In the genomic region with DNA sequence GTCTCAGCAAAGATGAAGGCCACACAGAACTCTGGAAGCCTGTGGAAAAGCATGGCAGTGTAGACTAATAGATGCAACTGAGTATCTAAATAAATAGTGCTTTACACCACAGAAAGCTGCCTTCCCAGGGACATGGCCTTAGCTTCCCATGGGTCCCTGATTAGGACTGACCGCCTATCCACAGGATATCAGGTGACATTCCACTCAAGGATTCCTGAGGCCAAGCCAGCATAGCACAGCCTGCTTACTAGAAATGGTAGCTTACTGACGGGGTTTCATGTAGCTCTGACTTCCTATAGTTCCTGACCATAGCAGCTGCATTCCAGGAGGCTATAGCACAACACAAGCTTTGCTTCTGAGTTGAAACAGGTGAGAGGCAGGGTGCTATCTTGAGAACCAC, we compare ENCODE assay signal across 26 mouse cellular contexts. TPM values are rescaled to one million over a fixed set of nuclear protein-coding genes. Genes with fewer than 3 reads are reported as not detected.
DNase-seq lines count a peak whose midpoint lies in the region; ATAC-seq and TF ChIP-seq lines count a peak whose summit lies in the region.
"Had no signal": no experiment of that assay in that cellular context is flagged by ENCODE, and none has a peak within 500 bp of the region (broad histone marks: within the 10 kb centered on the region; RNA-seq: fewer than 3 reads in every experiment).

No protein-coding gene starts in this region.

- DNase-seq in heart, adult 2 months = peak in 1 of 2 experiments; percentile 27
- no peak for DNase-seq in heart, postnatal 4 days
- DNase-seq: adrenal gland, adult 8-10 months; adrenal gland, postnatal 14 days; adrenal gland, postnatal 36 days; B cell, adult 2 months; cerebellum, adult 11-12 months; cerebellum, adult 2 months; cerebellum, adult 9-10 months; cerebellum, postnatal 10 days; cerebellum, postnatal 25 days had no signal

- H3K4me2 ChIP-seq in heart, embryonic 13.5 days = no peak overlapping the region
- H3K4me2 ChIP-seq in heart, embryonic 12.5 days = no peak overlapping the region
- no peak overlapping the region for H3K4me2 ChIP-seq in heart, embryonic 16.5 days (ENCODE audit: low read depth, low read length)
- H3K4me2 ChIP-seq in heart, embryonic 11.5 days = no peak overlapping the region
- H3K4me2 ChIP-seq: embryonic facial prominence, embryonic 12.5 days; forebrain, embryonic 13.5 days; forebrain, embryonic 15.5 days had no signal

- peak overlapping the region; percentile 54 for H3K27ac ChIP-seq in heart, adult 2 months
- H3K27ac ChIP-seq in heart, embryonic 13.5 days (replicated peaks) = peak overlapping the region; percentile 48
- H3K27ac ChIP-seq in heart, embryonic 12.5 days (ENCODE audit: poor library complexity, severe bottlenecking) = no peak overlapping the region; the same call in 1 of the 2 replicates
- H3K27ac ChIP-seq in heart, embryonic 16.5 days (ENCODE audit: low read length) = peak overlapping the region; percentile 68
- H3K27ac ChIP-seq in heart, embryonic 11.5 days (ENCODE audit: low read depth, low read length) = no peak overlapping the region
- H3K27ac ChIP-seq: embryonic facial prominence, embryonic 10.5 days; embryonic facial prominence, embryonic 12.5 days; forebrain, embryonic 13.5 days; forebrain, embryonic 15.5 days had no signal

- TF ChIP-seq CTCF in heart, adult 2 months (IDR thresholded peaks at IDR 0.05) = no peak

- WGBS in heart, adult 2 months = 31% methylated on average over 2 of the region's 2 CpGs
- WGBS in heart, embryonic 13.5 days = 31% methylated on average over 2 of the region's 2 CpGs
- WGBS in heart, embryonic 12.5 days = 38% methylated on average over 2 of the region's 2 CpGs
- WGBS in heart, embryonic 16.5 days = 38% methylated on average over 2 of the region's 2 CpGs
- 49% methylated on average over 2 of the region's 2 CpGs for WGBS in heart, embryonic 11.5 days (ENCODE audit: insufficient replicate concordance)

- no peaks in the 10 kb centered on the region for H3K36me3 ChIP-seq in heart, adult 2 months (ENCODE audit: control insufficient read depth, insufficient read depth, low read length)
- H3K36me3 ChIP-seq in heart, embryonic 13.5 days = no peaks in the 10 kb centered on the region
- H3K36me3 ChIP-seq in heart, embryonic 12.5 days = no peaks in the 10 kb centered on the region
- H3K36me3 ChIP-seq in heart, embryonic 16.5 days (ENCODE audit: control insufficient read depth, insufficient read depth) = no peaks in the 10 kb centered on the region
- H3K36me3 ChIP-seq in heart, embryonic 11.5 days (ENCODE audit: control insufficient read depth, insufficient read depth, low read length) = no peaks in the 10 kb centered on the region
- H3K36me3 ChIP-seq: embryonic facial prominence, embryonic 10.5 days; embryonic facial prominence, embryonic 12.5 days; forebrain, embryonic 15.5 days; G1E had no signal

- 0 out of 2 replicates have a peak, but pooled peaks have one; percentile 27 for TF ChIP-seq POLR2A in heart, adult 2 months (IDR thresholded peaks at IDR 0.05; ENCODE audit: insufficient read depth, low read depth, low read length)

- H3K4me1 ChIP-seq in heart, adult 2 months (ENCODE audit: control insufficient read depth, insufficient read depth, low read length) = peaks cover 2% of the 10 kb centered on the region
- peaks cover 45% of the 10 kb centered on the region for H3K4me1 ChIP-seq in heart, embryonic 13.5 days
- H3K4me1 ChIP-seq in heart, embryonic 12.5 days (replicated peaks) = peaks cover 29% of the 10 kb centered on the region
- H3K4me1 ChIP-seq in heart, embryonic 16.5 days (ENCODE audit: control insufficient read depth, insufficient read depth, low read length) = peaks cover 24% of the 10 kb centered on the region
- H3K4me1 ChIP-seq in heart, embryonic 11.5 days (ENCODE audit: control insufficient read depth, insufficient read depth, low read length) = peaks cover 12% of the 10 kb centered on the region
- H3K4me1 ChIP-seq: embryonic facial prominence, embryonic 12.5 days; forebrain, embryonic 13.5 days; forebrain, embryonic 15.5 days had no signal

- ATAC-seq in heart, embryonic 13.5 days (ENCODE audit: extremely low read depth, insufficient number of reproducible peaks, low FRiP score, low TSS enrichment) = no peak
- ATAC-seq in heart, embryonic 12.5 days (ENCODE audit: insufficient number of reproducible peaks, low FRiP score) = no peak
- ATAC-seq in heart, embryonic 16.5 days (replicated peaks; ENCODE audit: extremely low read depth, insufficient read depth, low FRiP score) = peak; percentile 67; the same call in 1 of the 2 replicates
- ATAC-seq in heart, embryonic 11.5 days (replicated peaks; ENCODE audit: insufficient number of reproducible peaks, low FRiP score, low TSS enrichment) = no peak
- ATAC-seq: activated CD4-positive, CD25-positive, alpha-beta regulatory T cell, adult 4 months; CD4-positive, CD25-positive, alpha-beta regulatory T cell, adult 4 months; forebrain, embryonic 13.5 days; forebrain, embryonic 15.5 days; Patski had no signal

- H3K9ac ChIP-seq in heart, adult 2 months (ENCODE audit: low read depth, low read length) = no peak overlapping the region
- no peak overlapping the region for H3K9ac ChIP-seq in heart, embryonic 13.5 days
- no peak overlapping the region for H3K9ac ChIP-seq in heart, embryonic 12.5 days
- H3K9ac ChIP-seq in heart, embryonic 16.5 days (ENCODE audit: low read length) = no peak overlapping the region
- no peak overlapping the region for H3K9ac ChIP-seq in heart, embryonic 11.5 days (ENCODE audit: low read depth, low read length)
- H3K9ac ChIP-seq: embryonic facial prominence, embryonic 12.5 days; forebrain, embryonic 13.5 days; forebrain, embryonic 15.5 days had no signal

- no peaks in the 10 kb centered on the region for H3K79me2 ChIP-seq in heart, adult 2 months (replicated peaks; ENCODE audit: control insufficient read depth, insufficient read depth, low read length)

- H3K9me3 ChIP-seq in heart, embryonic 13.5 days = no peaks in the 10 kb centered on the region
- no peaks in the 10 kb centered on the region for H3K9me3 ChIP-seq in heart, embryonic 12.5 days (replicated peaks)
- no peaks in the 10 kb centered on the region for H3K9me3 ChIP-seq in heart, embryonic 16.5 days (replicated peaks; ENCODE audit: control insufficient read depth, low read length)
- no peaks in the 10 kb centered on the region for H3K9me3 ChIP-seq in heart, embryonic 11.5 days (replicated peaks; ENCODE audit: control insufficient read depth, low read length)
- H3K9me3 ChIP-seq: embryonic facial prominence, embryonic 10.5 days; embryonic facial prominence, embryonic 12.5 days; forebrain, embryonic 13.5 days; forebrain, embryonic 15.5 days had no signal

- no peaks in the 10 kb centered on the region for H3K27me3 ChIP-seq in heart, adult 2 months (ENCODE audit: control insufficient read depth, insufficient read depth, low read length)
- no peaks in the 10 kb centered on the region for H3K27me3 ChIP-seq in heart, embryonic 13.5 days (replicated peaks)
- no peaks in the 10 kb centered on the region for H3K27me3 ChIP-seq in heart, embryonic 12.5 days (replicated peaks)
- H3K27me3 ChIP-seq in heart, embryonic 16.5 days (ENCODE audit: control insufficient read depth, insufficient read depth, low read length) = no peaks in the 10 kb centered on the region
- no peaks in the 10 kb centered on the region for H3K27me3 ChIP-seq in heart, embryonic 11.5 days (ENCODE audit: control insufficient read depth, insufficient read depth, low read length)
- H3K27me3 ChIP-seq: CH12.LX; embryonic facial prominence, embryonic 12.5 days; forebrain, embryonic 15.5 days had no signal

- intact Hi-C loops in heart, adult 2 months (cut with DNase I) = no loop called here

- H3K4me3 ChIP-seq in heart, adult 2 months = no peak overlapping the region
- H3K4me3 ChIP-seq in heart, embryonic 13.5 days = no peak overlapping the region
- H3K4me3 ChIP-seq in heart, embryonic 12.5 days = no peak overlapping the region
- no peak overlapping the region for H3K4me3 ChIP-seq in heart, embryonic 16.5 days (ENCODE audit: low read length)
- H3K4me3 ChIP-seq in heart, embryonic 11.5 days (ENCODE audit: low read depth, low read length) = no peak overlapping the region
- H3K4me3 ChIP-seq: embryonic facial prominence, embryonic 10.5 days; embryonic facial prominence, embryonic 12.5 days; forebrain, embryonic 13.5 days; forebrain, embryonic 15.5 days had no signal

- TF ChIP-seq EP300 in heart, adult 2 months (IDR thresholded peaks at IDR 0.05; ENCODE audit: insufficient read depth, low read depth, low read length) = peak; percentile 57; the same call in 1 of the 2 replicates

RNA-seq across cellular contexts. Expression of a gene that starts 22.1 kb away (rescaled TPM):
- 10 to 100 TPM; 26.5 to 30.9 TPM for total RNA-seq in heart, adult 2 months (2021)
- polyA plus RNA-seq in heart, adult 2 months (2012; rRNA removed) = 15.6 and 19.8 TPM in 2 replicates
- total RNA-seq in heart, postnatal 4 days (2021) = 10 to 100 TPM; 53.3 to 64.3 TPM
- polyA plus RNA-seq in heart, embryonic 13.5 days (2015; fragmentation: Nextera tagmentation; extraction: Ambion mirVana) = 45.9 and 50.1 TPM in 2 replicates
- 62.4 and 65.9 TPM in 2 replicates for polyA plus RNA-seq in heart, embryonic 12.5 days (2016; fragmentation: Nextera tagmentation; extraction: Ambion mirVana)
- polyA plus RNA-seq in heart, embryonic 16.5 days (2015; fragmentation: Nextera tagmentation; extraction: Ambion mirVana) = 42.2 and 50.2 TPM in 2 replicates
- polyA plus RNA-seq in heart, embryonic 11.5 days (2014; fragmentation: Nextera tagmentation; extraction: Ambion mirVana) = 39.2 and 45.9 TPM in 2 replicates
- total RNA-seq: adrenal gland, adult 18-20 months; adrenal gland, postnatal 14 days; adrenal gland, postnatal 36 days; CH12.LX; G1E had no signal
- polyA plus RNA-seq: activated CD4-positive, CD25-positive, alpha-beta regulatory T cell, adult 4 months; CD4-positive, CD25-positive, alpha-beta regulatory T cell, adult 4 months; cortical plate, adult 2 months; forebrain, embryonic 13.5 days; G1E; Patski had no signal

RNA-seq across cellular contexts. Expression of a gene that starts 45.9 kb away (rescaled TPM):
- total RNA-seq in heart, adult 2 months (2021) = 10 to 100 TPM; 53.3 to 57.8 TPM
- 75.4 and 81.8 TPM in 2 replicates for polyA plus RNA-seq in heart, adult 2 months (2012; rRNA removed)
- total RNA-seq in heart, postnatal 4 days (2021) = 10 to 100 TPM; 41.6 to 43.9 TPM
- 152 and 174 TPM in 2 replicates for polyA plus RNA-seq in heart, embryonic 13.5 days (2015; fragmentation: Nextera tagmentation; extraction: Ambion mirVana)
- polyA plus RNA-seq in heart, embryonic 12.5 days (2016; fragmentation: Nextera tagmentation; extraction: Ambion mirVana) = 155 and 157 TPM in 2 replicates
- polyA plus RNA-seq in heart, embryonic 16.5 days (2015; fragmentation: Nextera tagmentation; extraction: Ambion mirVana) = 138 TPM in 2 replicates
- 155 and 170 TPM in 2 replicates for polyA plus RNA-seq in heart, embryonic 11.5 days (2014; fragmentation: Nextera tagmentation; extraction: Ambion mirVana)

RNA-seq across cellular contexts. Expression of a gene that starts 45.9 kb away (rescaled TPM):
- 1,000 to 10,000 TPM; 1,124 to 1,284 TPM for total RNA-seq in heart, adult 2 months (2021)
- polyA plus RNA-seq in heart, adult 2 months (2012; rRNA removed) = 494 and 621 TPM in 2 replicates
- total RNA-seq in heart, postnatal 4 days (2021) = 100 to 1,000 TPM; 659 to 710 TPM
- polyA plus RNA-seq in heart, embryonic 13.5 days (2015; fragmentation: Nextera tagmentation; extraction: Ambion mirVana) = 642 and 746 TPM in 2 replicates
- polyA plus RNA-seq in heart, embryonic 12.5 days (2016; fragmentation: Nextera tagmentation; extraction: Ambion mirVana) = 565 and 582 TPM in 2 replicates
- polyA plus RNA-seq in heart, embryonic 16.5 days (2015; fragmentation: Nextera tagmentation; extraction: Ambion mirVana) = 798 and 819 TPM in 2 replicates
- 545 and 546 TPM in 2 replicates for polyA plus RNA-seq in heart, embryonic 11.5 days (2014; fragmentation: Nextera tagmentation; extraction: Ambion mirVana)

Comparison
In these comparisons a context has a peak if more than half of its experiments do, and no peak if none do; other contexts are left out.
1. H3K27ac ChIP-seq: peak in heart, adult 2 months (single experiment), heart, embryonic 13.5 days (single experiment) and heart, embryonic 16.5 days (single experiment); none in heart, embryonic 12.5 days (single experiment) and heart, embryonic 11.5 days (single experiment).